Mouse (Mus musculus) CH12.LX (cell line): ENCODE data around the gene Ccr8.

Experiments
- CTCF ChIP-seq, 2 experiments: IDR thresholded peaks in 1 of 2; conservative IDR thresholded peaks in 1 of 2; 2 replicates each; pipeline ENCODE4 v1.5.1; 2011 to 2012; ENCODE audit warnings: low read depth in 2 of 2, low read length in 2 of 2, improper control_type of control experiment in 1 of 2, inconsistent platforms in 1 of 2, mild to moderate bottlenecking in 1 of 2, moderate library complexity in 1 of 2
- MAX ChIP-seq: IDR thresholded peaks from 2 replicates; pipeline ENCODE4 v1.6.1; 2011; ENCODE audit warnings: low read length, improper control_type of control experiment
- POLR2A ChIP-seq: IDR thresholded peaks from 2 replicates; pipeline ENCODE4 v1.6.1; 2011; ENCODE audit warnings: low read depth, mild to moderate bottlenecking, improper control_type of control experiment, low read length

DNA sequence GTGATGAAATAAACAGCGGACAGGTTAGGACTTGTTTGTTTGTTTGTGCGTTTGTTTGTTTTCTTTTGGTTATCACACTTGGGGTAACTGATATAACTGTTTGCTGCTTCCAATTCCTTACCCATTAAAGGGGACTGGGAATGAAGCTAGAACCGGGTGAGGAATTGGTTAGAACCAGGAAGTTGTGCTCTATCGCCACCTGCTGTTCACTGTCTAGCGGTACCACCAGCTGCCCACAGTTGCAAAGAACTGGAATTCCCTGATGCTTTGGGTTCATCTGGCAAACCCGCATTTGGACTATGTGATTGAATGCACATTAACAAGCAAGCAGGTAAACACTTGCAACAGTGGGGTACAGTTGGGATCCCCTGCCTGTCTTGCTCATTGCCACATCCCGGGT is 6.8 kb downstream of the Ccr8 start:
- no peak for TF ChIP-seq MAX
- TF ChIP-seq POLR2A: no peak
- peak; percentile 88 to 90 for TF ChIP-seq CTCF (conservative IDR thresholded peaks at IDR 0.05 in 1 of 2, IDR thresholded peaks at IDR 0.05 in 1 of 2; ENCODE audit: low read depth in 2 of 2, low read length in 2 of 2)
